Mouse (Mus musculus) cerebellum, postnatal 14 days (tissue): Measurements from ENCODE around the gene Fam71d.

Experiments used
- DNase-seq, 2 experiments: peaks; one replicate each; pipeline ENCODE4 v3.0.0; 2021; ENCODE audit warnings: mixed read lengths in 2 of 2

Gene Fam71d

DNA sequence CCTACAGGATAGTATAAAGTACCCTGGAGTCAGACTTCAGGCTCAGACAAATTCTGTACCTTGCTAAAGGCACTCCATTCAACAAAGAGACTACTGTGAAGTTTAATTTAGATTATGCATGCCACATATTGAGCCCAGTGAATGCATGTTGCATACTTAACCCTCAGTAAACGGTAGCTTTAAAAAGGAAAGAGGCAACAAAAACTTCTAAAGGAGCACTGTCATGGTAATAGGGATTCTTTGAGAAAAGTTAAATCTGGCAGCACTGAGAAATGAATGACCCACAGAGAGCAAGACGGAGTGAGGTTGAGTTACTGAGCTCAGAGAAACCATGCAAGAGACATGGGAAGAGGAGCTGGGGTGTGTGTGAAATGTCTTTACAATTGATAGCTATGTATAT, 86.6 kb downstream of the Fam71d start:
- no peak for DNase-seq

GRCm38 (mm10) chr12:78778423-78779067, 87.2 kb downstream of the Fam71d start:
- no peak for DNase-seq
